Mouse (Mus musculus) neural tube, postnatal 0 days (tissue): Measurements from ENCODE around the gene Sprr1b. TPM values are rescaled to one million over a fixed set of nuclear protein-coding genes. Genes with fewer than 3 reads are reported as not detected.

Experiments
- polyA plus RNA-seq: library from polyadenylated mRNA; unstranded; fragments of >200 nt; fragmentation: Nextera tagmentation; extraction: Ambion mirVana; gene quantifications from 2 replicates; pipeline ENCODE4 v1.2.1, GENCODE M21; 2015

Sprr1b gene
- not detected in 2 replicates for polyA plus RNA-seq

DNA sequence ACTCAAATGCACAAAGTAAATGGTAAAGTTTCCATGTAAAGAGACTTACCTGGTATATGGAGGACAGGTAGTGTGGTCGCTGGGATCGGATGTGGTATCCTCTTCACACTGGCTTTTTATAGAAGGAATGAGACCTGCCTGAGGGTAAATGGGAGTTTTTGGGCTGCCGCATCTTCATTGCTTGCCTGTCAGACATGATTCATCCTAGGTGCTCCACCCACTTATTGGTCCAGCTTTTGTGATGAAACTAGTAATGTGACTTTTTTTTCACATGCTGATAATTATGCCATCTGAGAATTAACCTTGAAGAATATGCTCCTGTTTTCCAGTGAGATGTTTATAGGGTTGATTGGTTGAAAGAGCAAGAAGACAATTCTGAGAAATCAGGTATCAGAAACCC, at the start of gene Sprr1b:
Gene Sprr1b (minus strand): TSS at position 101 of the 400 bp plus-strand sequence.

DNA sequence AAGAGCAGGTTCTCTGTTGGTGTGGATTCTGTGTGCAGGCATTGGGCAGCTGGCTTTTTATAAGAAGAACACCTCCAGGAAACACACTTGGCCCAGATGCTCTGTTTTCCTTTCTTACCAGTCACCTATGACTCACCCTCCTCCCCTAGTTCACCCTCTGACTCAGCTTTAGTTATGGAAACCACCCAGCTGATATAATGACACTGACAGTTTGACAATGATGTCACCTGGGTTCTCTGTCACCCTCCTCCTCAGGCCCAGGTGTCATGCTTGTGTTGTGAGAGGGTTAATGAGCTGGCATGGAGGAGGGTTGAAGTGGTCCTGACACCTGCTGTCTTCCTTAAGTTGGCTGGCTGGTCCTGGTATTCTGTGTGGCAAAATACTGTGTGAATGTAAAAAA, 47.3 kb upstream of the Sprr1b start, which contains the start of gene Sprr1a:
Gene Sprr1a (minus strand): TSS at position 33 of the 400 bp plus-strand sequence.

DNA sequence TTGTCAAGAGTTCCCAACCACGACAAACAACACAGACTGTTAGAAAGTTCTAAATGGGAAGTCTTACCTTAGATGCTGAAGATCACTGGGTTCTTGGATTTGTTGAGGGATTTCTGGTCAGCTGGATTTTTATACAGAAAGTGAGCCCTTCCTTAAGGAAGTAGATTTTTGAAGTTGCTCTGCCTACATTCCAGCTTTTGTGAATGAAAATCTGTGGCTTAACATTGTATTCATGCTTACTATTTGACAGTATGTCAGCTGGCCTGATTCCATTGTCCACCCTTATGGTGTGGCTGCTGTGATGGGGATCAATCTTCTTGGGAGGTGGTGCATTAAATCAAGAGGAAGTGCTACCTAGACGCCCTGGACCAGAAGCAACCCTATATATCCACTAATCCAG, 20.0 kb upstream of the Sprr1b start, which contains the start of gene Sprr3:
Gene Sprr3 (minus strand): TSS at position 101 of the 400 bp plus-strand sequence.

DNA sequence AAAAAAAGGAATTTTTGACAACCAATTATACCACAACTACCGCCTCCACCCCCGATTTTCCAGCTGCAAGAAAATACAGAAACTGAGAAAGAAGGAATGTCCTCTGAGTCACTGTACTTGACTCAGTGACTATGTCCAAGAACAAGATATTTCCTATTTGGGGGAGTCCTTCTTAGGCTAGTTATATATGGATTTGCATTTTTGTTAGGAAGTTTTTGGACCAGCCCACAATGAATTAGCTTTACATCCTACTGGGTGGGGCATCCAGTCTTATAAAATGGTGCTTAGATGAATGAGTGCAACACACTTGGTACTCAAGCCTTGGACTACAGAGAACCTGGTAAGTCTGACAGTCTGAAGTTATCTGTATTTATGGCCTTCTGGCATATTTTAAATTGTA, 6.3 kb downstream of the Sprr1b start, which contains the start of gene Sprr2k:
Gene Sprr2k (plus strand): TSS at position 301 of the 400 bp plus-strand sequence.

DNA sequence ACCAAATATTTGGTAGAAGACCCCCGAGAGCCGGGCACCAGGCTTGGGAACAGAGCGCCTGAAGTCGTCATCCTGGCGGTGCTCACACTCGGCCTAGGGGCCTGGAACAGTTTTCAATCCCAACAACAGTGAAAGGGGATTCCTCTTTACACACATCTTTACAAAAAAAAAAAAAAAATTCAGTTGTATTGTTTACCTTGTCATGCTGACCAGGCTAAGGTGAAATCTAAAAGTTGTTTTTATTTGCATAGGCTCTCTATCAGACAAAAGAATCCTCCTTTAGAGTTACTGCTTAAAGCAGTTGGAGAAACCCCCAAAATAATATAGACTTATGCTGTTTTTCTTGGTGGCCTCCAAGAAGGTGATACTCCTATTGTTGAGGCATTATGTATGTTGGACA, 9.3 kb downstream of the Sprr1b start, which contains the start of gene Gm9774:
Gene Gm9774 (minus strand): TSS at position 101 of the 400 bp plus-strand sequence.

DNA sequence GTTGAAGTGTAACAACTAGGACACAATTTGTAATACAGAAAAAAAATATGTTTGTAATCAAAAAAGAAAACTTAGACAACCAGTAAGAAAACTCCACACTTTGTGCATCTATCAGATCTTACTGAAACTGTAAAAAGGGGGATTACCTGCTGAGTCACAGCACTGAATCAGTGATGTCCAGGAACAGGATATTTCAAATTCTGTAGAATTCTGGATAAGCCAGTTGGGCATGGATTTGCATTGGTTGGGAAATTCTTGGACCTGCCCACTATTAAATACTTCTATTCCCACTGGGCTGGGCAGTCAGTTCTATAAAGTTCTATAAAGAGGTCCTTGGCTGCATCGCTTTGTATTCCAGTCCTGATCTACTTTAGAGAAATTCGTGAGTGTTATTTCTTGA, 20.8 kb downstream of the Sprr1b start, which contains the start of gene Sprr2j-ps:
Gene Sprr2j-ps (plus strand): TSS at position 301 of the 400 bp plus-strand sequence.

GRCm38 (mm10) chr3:92407691-92408090, 30.9 kb downstream of the Sprr1b start, which contains the start of gene Sprr2i:
Sprr2i (plus strand) TSS chr3:92407991.

Other genes starting within 250 kb of the Sprr1b start
- not detected in 2 replicates for gene Sprr2a1, start 223.0 kb downstream of the Sprr1b start, polyA plus RNA-seq
- not detected in 2 replicates for gene Sprr2a2, start 222.9 kb downstream of the Sprr1b start, polyA plus RNA-seq
- gene Sprr2a3, start 153.4 kb downstream of the Sprr1b start, polyA plus RNA-seq = not detected in 2 replicates
- gene Sprr2b, start 122.2 kb downstream of the Sprr1b start, polyA plus RNA-seq = not detected in 2 replicates
- gene Sprr2d, start 99.6 kb downstream of the Sprr1b start, polyA plus RNA-seq = not detected in 2 replicates
- gene Sprr2e, start 86.6 kb downstream of the Sprr1b start, polyA plus RNA-seq = not detected in 2 replicates
- not detected in 2 replicates for gene Sprr2f, start 73.6 kb downstream of the Sprr1b start, polyA plus RNA-seq
- not detected in 2 replicates for gene Sprr2h, start 53.1 kb downstream of the Sprr1b start, polyA plus RNA-seq
- not detected in 2 replicates for gene Sprr2i, start 30.8 kb downstream of the Sprr1b start, polyA plus RNA-seq
- not detected in 2 replicates for gene Sprr2j-ps, start 20.7 kb downstream of the Sprr1b start, polyA plus RNA-seq
- 7.8 and 9.7 TPM in 2 replicates for gene Gm9774, start 9.4 kb downstream of the Sprr1b start, polyA plus RNA-seq
- gene Sprr2k, start 6.2 kb downstream of the Sprr1b start, polyA plus RNA-seq = not detected in 2 replicates
- not detected in 2 replicates for gene Sprr3, start 19.9 kb upstream of the Sprr1b start, polyA plus RNA-seq
- gene Sprr1a, start 47.1 kb upstream of the Sprr1b start, polyA plus RNA-seq = 0.85 and 1.2 TPM in 2 replicates
- not detected in 2 replicates for gene Sprr4, start 61.7 kb upstream of the Sprr1b start, polyA plus RNA-seq
- not detected in 2 replicates for gene 2310046K23Rik, start 95.7 kb upstream of the Sprr1b start, polyA plus RNA-seq
- not detected in 2 replicates for gene Ivl, start 134.9 kb upstream of the Sprr1b start, polyA plus RNA-seq
- not detected in 2 replicates for gene Smcp, start 150.2 kb upstream of the Sprr1b start, polyA plus RNA-seq
- gene 2210017I01Rik, start 168.7 kb upstream of the Sprr1b start, polyA plus RNA-seq = not detected in 2 replicates
- gene Lce6a, start 182.9 kb upstream of the Sprr1b start, polyA plus RNA-seq = not detected in 2 replicates
- gene Lce1a1, start 209.5 kb upstream of the Sprr1b start, polyA plus RNA-seq = not detected in 2 replicates
- gene Lce1b, start 218.1 kb upstream of the Sprr1b start, polyA plus RNA-seq = not detected in 2 replicates
- not detected in 2 replicates for gene Lce1a2, start 231.5 kb upstream of the Sprr1b start, polyA plus RNA-seq
- not detected in 2 replicates for gene Lce1c, start 240.5 kb upstream of the Sprr1b start, polyA plus RNA-seq
- gene Lce1d, start 248.4 kb upstream of the Sprr1b start, polyA plus RNA-seq = not detected in 2 replicates